Mouse (Mus musculus): ENCODE data around the gene Mapkapk3.

Gene Mapkapk3

GRCm38 (mm10) chr9:107264731-107265130 lies 24.9 kb downstream of the Mapkapk3 start:
- DNase-seq (ENCODE audit: low spot score in 2 of 2): no peak

GRCm38 (mm10) chr9:107263912-107264311 lies 25.8 kb downstream of the Mapkapk3 start:
- DNase-seq (ENCODE audit: low spot score in 2 of 2): no peak

GRCm38 (mm10) chr9:107262375-107262774 lies 27.3 kb downstream of the Mapkapk3 start:
- DNase-seq (ENCODE audit: low spot score in 2 of 2): no peak

GRCm38 (mm10) chr9:107261792-107262191 lies 27.9 kb downstream of the Mapkapk3 start:
- DNase-seq (ENCODE audit: low spot score in 2 of 2): no peak

GRCm38 (mm10) chr9:107260836-107261235 lies 28.8 kb downstream of the Mapkapk3 start:
- DNase-seq (ENCODE audit: low spot score in 2 of 2): peak in 1 of 2 experiments; percentile 66

- DNase-seq (ENCODE audit: low spot score in 2 of 2): peak in 1 of 2 experiments; percentile 59
Measured at GRCm38 (mm10) chr9:107260429-107260828, 29.2 kb downstream of the Mapkapk3 start.

- peak; percentile 83 to 93 for DNase-seq (ENCODE audit: low spot score in 2 of 2)
Measured at GRCm38 (mm10) chr9:107259571-107259970, 30.1 kb downstream of the Mapkapk3 start.

- DNase-seq (ENCODE audit: low spot score in 2 of 2): no peak
Measured at GRCm38 (mm10) chr9:107255596-107255995, 34.1 kb downstream of the Mapkapk3 start.

- DNase-seq (ENCODE audit: low spot score in 2 of 2): no peak
Measured at GRCm38 (mm10) chr9:107254925-107255324, 34.8 kb downstream of the Mapkapk3 start.

GRCm38 (mm10) chr9:107254476-107254875 lies 35.2 kb downstream of the Mapkapk3 start:
- peak; percentile 87 to 91 for DNase-seq (ENCODE audit: low spot score in 2 of 2)

- DNase-seq (ENCODE audit: low spot score in 2 of 2): peak; percentile 87 to 89
Measured at GRCm38 (mm10) chr9:107252164-107252563, 37.5 kb downstream of the Mapkapk3 start.

GRCm38 (mm10) chr9:107250416-107251337 lies 39.0 kb downstream of the Mapkapk3 start:
- DNase-seq (ENCODE audit: low spot score in 2 of 2): peak; percentile 74 to 82

- peak; percentile 72 to 85 for DNase-seq (ENCODE audit: low spot score in 2 of 2)
Measured at GRCm38 (mm10) chr9:107249154-107249553, 40.5 kb downstream of the Mapkapk3 start.

- DNase-seq (ENCODE audit: low spot score in 2 of 2): no peak
Measured at GRCm38 (mm10) chr9:107246170-107246569, 43.5 kb downstream of the Mapkapk3 start.

- DNase-seq (ENCODE audit: low spot score in 2 of 2): no peak
Measured at GRCm38 (mm10) chr9:107245311-107245710, 44.4 kb downstream of the Mapkapk3 start.

- DNase-seq (ENCODE audit: low spot score in 2 of 2): peak in 1 of 2 experiments; percentile 27
Measured at GRCm38 (mm10) chr9:107236151-107236550, 53.5 kb downstream of the Mapkapk3 start.

- peak in 1 of 2 experiments; percentile 49 for DNase-seq (ENCODE audit: low spot score in 2 of 2)
Measured at GRCm38 (mm10) chr9:107235261-107235660, 54.4 kb downstream of the Mapkapk3 start.

- DNase-seq (ENCODE audit: low spot score in 2 of 2): no peak
Measured at GRCm38 (mm10) chr9:107232140-107232539, 57.5 kb downstream of the Mapkapk3 start.

- peak; percentile 87 to 89 for DNase-seq (ENCODE audit: low spot score in 2 of 2)
Measured at GRCm38 (mm10) chr9:107231539-107232139, 58.0 kb downstream of the Mapkapk3 start, which contains the start of gene Dock3. TSS of gene Dock3 (minus strand) at chr9:107231909.

GRCm38 (mm10) chr9:107230991-107231538 lies 58.6 kb downstream of the Mapkapk3 start:
- DNase-seq (ENCODE audit: low spot score in 2 of 2): peak; percentile 77 to 80

- DNase-seq (ENCODE audit: low spot score in 2 of 2): no peak
Measured at GRCm38 (mm10) chr9:107224597-107224996, 65.1 kb downstream of the Mapkapk3 start.
